Mouse (Mus musculus): ENCODE data around the gene Fam189a1. TPM values are rescaled to one million over a fixed set of nuclear protein-coding genes. Genes with fewer than 3 reads are reported as not detected.

Gene Fam189a1
- polyA plus RNA-seq, 1 experiment from 2014 or later = 12.6 TPM

- no peaks in the 10 kb centered on the region for H3K36me3 ChIP-seq (replicated peaks)
- ATAC-seq (replicated peaks) = no peak
- no peak overlapping the region for H3K27ac ChIP-seq
- H3K4me1 ChIP-seq = no peaks in the 10 kb centered on the region
- H3K9ac ChIP-seq = no peak overlapping the region
- H3K9me3 ChIP-seq = no peaks in the 10 kb centered on the region
- no peaks in the 10 kb centered on the region for H3K27me3 ChIP-seq (replicated peaks)
- no peak overlapping the region for H3K4me2 ChIP-seq
- WGBS = 86% methylated on average over 9 of the region's 9 CpGs
- H3K4me3 ChIP-seq = no peak overlapping the region
Measured at GRCm38 (mm10) chr7:64819683-64820082, 336.7 kb downstream of the Fam189a1 start.

DNA sequence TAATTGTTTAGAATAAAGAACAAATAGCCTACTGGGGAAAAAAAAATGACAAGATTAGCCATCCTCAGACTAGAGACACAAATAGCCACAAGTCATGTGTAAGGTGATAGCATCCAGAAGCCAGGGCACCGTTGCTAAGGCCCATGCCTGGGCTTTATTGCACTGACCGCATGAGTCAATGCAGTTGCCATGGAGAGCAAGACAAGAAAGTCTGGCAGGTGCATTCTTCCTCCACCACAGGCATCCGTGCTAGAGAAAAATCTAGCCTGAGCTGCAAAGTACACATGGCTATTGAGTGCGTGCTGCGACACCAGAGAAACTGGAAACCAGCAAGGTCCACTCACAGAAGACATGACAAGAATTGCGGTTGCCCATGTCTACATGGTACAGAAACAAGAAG, 347.5 kb downstream of the Fam189a1 start:
- WGBS = 19% methylated on average over 6 of the region's 6 CpGs
- H3K4me1 ChIP-seq = 0 out of 2 replicates have a peak, but pooled peaks cover 6% of the 10 kb centered on the region
- no peak overlapping the region for H3K9ac ChIP-seq
- H3K36me3 ChIP-seq (replicated peaks) = no peaks in the 10 kb centered on the region
- no peak overlapping the region for H3K27ac ChIP-seq
- H3K9me3 ChIP-seq = no peaks in the 10 kb centered on the region
- no peaks in the 10 kb centered on the region for H3K27me3 ChIP-seq (replicated peaks)
- ATAC-seq (replicated peaks) = peak; percentile 77
- no peak overlapping the region for H3K4me2 ChIP-seq
- no peak overlapping the region for H3K4me3 ChIP-seq

DNA sequence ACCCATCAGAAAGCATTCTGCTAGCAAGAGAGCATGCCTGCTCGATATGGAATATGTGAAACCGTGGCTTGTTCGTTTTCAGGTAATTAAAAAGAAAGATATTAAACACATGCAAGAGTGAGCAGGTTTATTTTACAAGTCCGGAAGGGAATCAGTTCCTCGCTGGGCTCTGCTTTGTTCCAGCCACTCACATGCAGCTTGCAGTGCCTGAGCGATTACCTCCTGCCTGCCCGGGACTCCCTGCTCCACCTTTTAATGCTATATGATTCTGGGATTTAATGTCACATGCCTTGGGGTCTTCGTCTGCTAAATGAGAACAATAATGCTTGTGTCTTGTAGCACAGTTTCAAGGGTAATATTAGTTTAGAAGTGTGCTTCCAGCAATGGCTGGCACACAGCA, 351.3 kb downstream of the Fam189a1 start:
- H3K4me3 ChIP-seq = no peak overlapping the region
- peaks cover 19% of the 10 kb centered on the region; the same call in 1 of the 2 replicates for H3K4me1 ChIP-seq
- no peak overlapping the region for H3K9ac ChIP-seq
- H3K27me3 ChIP-seq (replicated peaks) = no peaks in the 10 kb centered on the region
- WGBS = 57% methylated on average over 8 of the region's 8 CpGs
- no peak overlapping the region for H3K27ac ChIP-seq
- no peaks in the 10 kb centered on the region for H3K9me3 ChIP-seq
- H3K36me3 ChIP-seq (replicated peaks) = no peaks in the 10 kb centered on the region
- no peak overlapping the region for H3K4me2 ChIP-seq
- ATAC-seq (replicated peaks) = no peak

DNA sequence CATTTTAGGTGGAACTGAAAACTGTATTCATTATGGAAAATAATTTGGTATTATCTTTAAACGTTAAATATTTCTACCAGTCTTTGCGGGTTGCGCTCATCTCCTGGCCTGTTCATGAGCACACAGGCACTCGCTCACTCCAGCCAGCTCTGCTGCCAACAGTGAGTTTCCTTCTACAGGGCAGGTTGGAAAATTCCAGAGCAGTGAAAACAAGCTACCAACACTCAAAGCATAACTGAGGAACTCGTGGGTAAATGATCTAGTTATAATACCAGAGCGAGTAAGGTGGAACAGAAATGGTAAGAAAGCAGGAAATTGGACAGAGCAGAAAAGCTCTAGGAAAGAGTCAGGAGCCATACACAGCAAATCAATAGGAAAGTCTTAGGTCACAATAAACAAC, 360.8 kb downstream of the Fam189a1 start:
- H3K9ac ChIP-seq = no peak overlapping the region
- no peak overlapping the region for H3K27ac ChIP-seq
- no peaks in the 10 kb centered on the region for H3K4me1 ChIP-seq
- ATAC-seq (replicated peaks) = no peak
- no peak overlapping the region for H3K4me2 ChIP-seq
- H3K27me3 ChIP-seq (replicated peaks) = no peaks in the 10 kb centered on the region
- no peak overlapping the region for H3K4me3 ChIP-seq
- WGBS = 79% methylated on average over 6 of the region's 6 CpGs
- H3K36me3 ChIP-seq (replicated peaks) = no peaks in the 10 kb centered on the region
- H3K9me3 ChIP-seq = no peaks in the 10 kb centered on the region

- no peak for ATAC-seq (replicated peaks)
- no peaks in the 10 kb centered on the region for H3K4me1 ChIP-seq
- no peaks in the 10 kb centered on the region for H3K9me3 ChIP-seq
- no peak overlapping the region for H3K27ac ChIP-seq
- H3K4me2 ChIP-seq = no peak overlapping the region
- no peak overlapping the region for H3K9ac ChIP-seq
- WGBS = 72% methylated on average over 8 of the region's 8 CpGs
- H3K4me3 ChIP-seq = no peak overlapping the region
- no peaks in the 10 kb centered on the region for H3K27me3 ChIP-seq (replicated peaks)
- no peaks in the 10 kb centered on the region for H3K36me3 ChIP-seq (replicated peaks)
Measured at GRCm38 (mm10) chr7:64792031-64792430, 364.3 kb downstream of the Fam189a1 start.

GRCm38 (mm10) chr7:64791145-64791544, 365.2 kb downstream of the Fam189a1 start:
- H3K36me3 ChIP-seq (replicated peaks) = no peaks in the 10 kb centered on the region
- H3K9ac ChIP-seq = no peak overlapping the region
- no peak for ATAC-seq (replicated peaks)
- H3K4me2 ChIP-seq = no peak overlapping the region
- no peak overlapping the region for H3K27ac ChIP-seq
- no peaks in the 10 kb centered on the region for H3K27me3 ChIP-seq (replicated peaks)
- 78% methylated on average over 9 of the region's 9 CpGs for WGBS
- H3K4me1 ChIP-seq = no peaks in the 10 kb centered on the region
- no peaks in the 10 kb centered on the region for H3K9me3 ChIP-seq
- H3K4me3 ChIP-seq = no peak overlapping the region

DNA sequence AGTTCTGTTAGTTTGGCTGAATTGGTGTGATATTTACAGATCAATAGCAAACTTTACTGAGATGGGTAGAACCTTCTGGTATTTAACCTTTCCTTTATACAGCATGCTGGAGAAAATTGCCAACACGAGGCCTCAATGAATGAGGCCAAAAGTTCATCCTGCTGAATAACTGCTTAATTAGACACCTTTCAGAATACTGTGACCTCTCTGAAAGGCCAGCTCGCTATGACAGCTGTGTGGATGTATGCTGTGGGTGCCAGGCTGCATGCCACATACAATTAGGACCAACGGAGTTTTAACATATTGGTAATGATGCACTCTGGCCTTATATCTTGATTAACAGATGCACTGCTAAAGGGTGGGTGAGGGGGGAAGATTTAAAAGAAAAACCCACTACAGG, 371.3 kb downstream of the Fam189a1 start:
- Histone ChIP-seq H3K27me3 (replicated peaks) (no peaks in the 10 kb centered on the region), H3K36me3 (replicated peaks) (no peaks in the 10 kb centered on the region), H3K9me3 (no peaks in the 10 kb centered on the region), H3K4me2 (no peak overlapping the region), H3K27ac (no peak overlapping the region), H3K4me3 (no peak overlapping the region), H3K9ac (no peak overlapping the region), H3K4me1 (0 out of 2 replicates have a peak, but pooled peaks cover 6% of the 10 kb centered on the region)
- ATAC-seq (replicated peaks) = no peak
- 49% methylated on average over 3 of the region's 3 CpGs for WGBS

- no peaks in the 10 kb centered on the region for H3K36me3 ChIP-seq (replicated peaks)
- no peak overlapping the region for H3K9ac ChIP-seq
- H3K27me3 ChIP-seq (replicated peaks) = no peaks in the 10 kb centered on the region
- ATAC-seq (replicated peaks) = no peak
- 73% methylated on average over 4 of the region's 4 CpGs for WGBS
- H3K27ac ChIP-seq = no peak overlapping the region
- H3K4me2 ChIP-seq = no peak overlapping the region
- H3K4me1 ChIP-seq = 0 out of 2 replicates have a peak, but pooled peaks cover 6% of the 10 kb centered on the region
- no peak overlapping the region for H3K4me3 ChIP-seq
- no peaks in the 10 kb centered on the region for H3K9me3 ChIP-seq
Measured at GRCm38 (mm10) chr7:64779501-64779900, 376.9 kb downstream of the Fam189a1 start.

DNA sequence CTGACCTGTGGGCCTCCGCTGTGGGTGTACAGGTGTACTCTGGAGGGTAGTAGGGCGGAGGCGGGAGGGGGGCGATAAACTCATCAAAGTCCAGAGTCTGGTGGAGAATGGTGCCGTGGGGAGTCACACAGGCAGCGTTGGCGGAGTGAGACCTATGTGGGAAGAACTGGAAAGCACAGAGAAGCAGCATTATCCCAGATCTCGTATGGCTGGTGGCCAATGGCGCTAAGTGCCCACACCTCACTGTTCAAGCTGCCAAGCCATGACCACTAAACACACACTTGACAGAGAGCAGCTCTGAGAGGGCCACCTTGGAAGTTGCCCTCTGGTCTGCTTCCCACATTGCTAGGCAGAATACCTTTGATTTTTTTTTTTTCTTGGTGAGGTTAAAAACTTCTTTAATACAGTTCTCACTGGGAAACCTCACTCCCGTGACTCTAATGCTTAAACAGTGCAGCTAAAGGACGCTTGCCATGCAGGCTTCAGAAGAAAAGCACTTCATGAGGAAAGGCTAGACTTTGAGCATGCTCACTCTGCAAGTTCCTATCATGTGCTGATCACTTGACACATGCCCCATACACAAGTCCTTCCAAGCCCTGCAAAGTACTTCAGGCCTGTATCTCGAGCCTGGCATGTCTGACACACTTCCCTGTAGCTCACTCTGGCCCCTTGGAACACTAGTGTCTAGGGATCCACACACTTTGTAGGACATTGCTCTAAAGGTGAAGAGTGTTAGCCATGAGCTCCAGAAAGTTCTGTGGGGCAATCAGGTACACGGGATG, 379.5 kb downstream of the Fam189a1 start:
- Histone ChIP-seq H3K9ac (no peak overlapping the region), H3K27ac (no peak overlapping the region), H3K9me3 (no peaks in the 10 kb centered on the region), H3K4me1 (0 out of 2 replicates have a peak, but pooled peaks cover 9% of the 10 kb centered on the region), H3K4me3 (no peak overlapping the region), H3K4me2 (no peak overlapping the region), H3K27me3 (replicated peaks) (no peaks in the 10 kb centered on the region), H3K36me3 (replicated peaks) (no peaks in the 10 kb centered on the region)
- WGBS = 85% methylated on average over 13 of the region's 13 CpGs
- no peak for ATAC-seq (replicated peaks)

DNA sequence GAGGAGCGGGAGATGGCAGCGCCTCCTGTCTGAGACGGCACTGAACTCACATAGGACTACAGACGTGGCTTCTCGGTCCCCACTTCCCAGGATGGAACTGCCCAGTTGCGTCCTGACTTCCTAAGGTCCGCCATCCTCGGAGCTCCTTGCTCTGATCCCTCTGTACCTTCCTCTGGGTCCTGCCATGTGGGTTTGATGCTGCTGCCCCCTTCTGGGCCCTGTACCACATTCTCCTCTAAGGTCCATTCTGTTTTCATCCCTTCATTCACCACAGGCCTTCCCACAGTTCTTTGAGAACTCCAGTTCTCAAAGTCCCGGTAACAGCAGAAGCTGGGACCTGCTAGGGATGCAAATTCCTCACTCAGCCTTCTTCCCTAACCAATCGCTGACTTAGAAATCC, 382.9 kb downstream of the Fam189a1 start:
- Histone ChIP-seq H3K4me1 (0 out of 2 replicates have a peak, but pooled peaks cover 3% of the 10 kb centered on the region), H3K9ac (no peak overlapping the region), H3K27me3 (replicated peaks) (no peaks in the 10 kb centered on the region), H3K9me3 (no peaks in the 10 kb centered on the region), H3K27ac (no peak overlapping the region), H3K36me3 (replicated peaks) (no peaks in the 10 kb centered on the region), H3K4me2 (no peak overlapping the region), H3K4me3 (no peak overlapping the region)
- WGBS = 41% methylated on average over 10 of the region's 10 CpGs
- ATAC-seq (replicated peaks) = no peak

DNA sequence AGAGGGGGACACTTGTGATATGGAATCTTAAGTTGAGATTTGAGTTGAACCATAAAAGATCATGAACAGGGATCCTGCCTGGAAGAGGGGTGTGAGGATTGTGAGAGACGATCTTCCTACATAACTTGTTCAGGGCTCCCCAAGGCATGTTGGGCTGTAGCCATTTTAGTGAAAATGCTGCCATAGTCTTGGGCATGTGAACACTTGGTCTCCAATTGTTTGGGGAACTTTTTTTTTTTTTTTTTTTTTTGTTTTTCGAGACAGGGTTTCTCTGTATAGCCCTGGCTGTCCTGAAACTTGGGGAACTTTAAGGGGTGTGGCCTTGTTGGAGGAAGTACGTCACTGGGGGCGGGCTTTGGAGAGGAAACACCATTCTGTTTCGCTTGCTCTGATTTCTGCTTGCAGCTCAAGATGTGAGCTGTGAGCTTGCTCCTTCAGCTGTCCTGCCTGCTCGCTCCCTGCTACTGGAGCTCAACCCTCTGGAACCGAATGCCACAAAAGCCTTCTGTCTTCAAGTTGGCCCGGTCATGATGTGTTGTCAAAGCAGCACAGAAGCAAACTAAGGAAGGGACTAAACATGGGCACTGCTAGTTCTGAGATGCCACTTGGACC, 385.5 kb downstream of the Fam189a1 start:
- Histone ChIP-seq H3K27me3 (replicated peaks) (no peaks in the 10 kb centered on the region), H3K4me3 (no peak overlapping the region), H3K4me2 (no peak overlapping the region), H3K4me1 (0 out of 2 replicates have a peak, but pooled peaks cover 3% of the 10 kb centered on the region), H3K9me3 (no peaks in the 10 kb centered on the region), H3K9ac (no peak overlapping the region), H3K36me3 (replicated peaks) (no peaks in the 10 kb centered on the region), H3K27ac (0 out of 2 replicates have a peak overlapping the region, but pooled peaks have one; percentile 51)
- ATAC-seq (replicated peaks) = no peak
- 79% methylated on average over 8 of the region's 8 CpGs for WGBS

DNA sequence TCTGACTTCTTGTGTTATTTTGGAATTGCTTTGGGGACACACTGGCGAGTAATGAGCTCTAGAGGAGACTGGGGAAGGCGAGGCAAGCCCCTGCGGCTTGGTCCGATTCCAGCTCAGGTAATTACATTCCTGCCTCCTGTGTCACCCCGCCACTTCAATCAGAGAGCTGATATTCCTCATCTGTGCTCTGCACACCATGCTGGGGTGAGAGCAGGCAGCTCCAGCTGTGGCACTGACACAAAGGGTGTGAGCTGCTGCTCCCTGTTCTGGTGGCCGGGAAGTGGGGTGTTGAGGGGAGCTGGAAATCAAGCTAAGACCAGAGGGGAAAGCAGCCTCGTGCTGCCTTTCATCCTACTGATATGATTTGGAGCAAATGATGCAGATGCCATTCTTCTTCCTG, 386.6 kb downstream of the Fam189a1 start:
- H3K27ac ChIP-seq = peak overlapping the region; percentile 51

More for the DNA sequence above, 386.6 kb downstream of the Fam189a1 start:
- no peaks in the 10 kb centered on the region for H3K9me3 ChIP-seq
- H3K27me3 ChIP-seq (replicated peaks) = no peaks in the 10 kb centered on the region
- H3K4me1 ChIP-seq = 0 out of 2 replicates have a peak, but pooled peaks cover 3% of the 10 kb centered on the region
- ATAC-seq (replicated peaks) = peak; percentile 22; the same call in 1 of the 2 replicates
- H3K36me3 ChIP-seq (replicated peaks) = no peaks in the 10 kb centered on the region
- H3K9ac ChIP-seq = no peak overlapping the region
- H3K4me2 ChIP-seq = no peak overlapping the region
- WGBS = 70% methylated on average over 7 of the region's 7 CpGs
- H3K4me3 ChIP-seq = no peak overlapping the region

Measured in midbrain, embryonic 15.5 days (tissue).